Mouse (Mus musculus) activated CD4-positive, CD25-positive, alpha-beta regulatory T cell, adult 9 weeks (primary cell): ENCODE results near the gene Rffl. TPM values are rescaled to one million over a fixed set of nuclear protein-coding genes. Genes with fewer than 3 reads are reported as not detected.

ENCODE experiments used
- polyA plus RNA-seq: library from polyadenylated mRNA; unstranded; fragments of 100-300 nt; shearing (Covaris generic); gene quantifications from one replicate; pipeline ENCODE4 v1.2.1, GENCODE M21; 2017

Rffl gene
- 13.2 TPM for polyA plus RNA-seq

DNA sequence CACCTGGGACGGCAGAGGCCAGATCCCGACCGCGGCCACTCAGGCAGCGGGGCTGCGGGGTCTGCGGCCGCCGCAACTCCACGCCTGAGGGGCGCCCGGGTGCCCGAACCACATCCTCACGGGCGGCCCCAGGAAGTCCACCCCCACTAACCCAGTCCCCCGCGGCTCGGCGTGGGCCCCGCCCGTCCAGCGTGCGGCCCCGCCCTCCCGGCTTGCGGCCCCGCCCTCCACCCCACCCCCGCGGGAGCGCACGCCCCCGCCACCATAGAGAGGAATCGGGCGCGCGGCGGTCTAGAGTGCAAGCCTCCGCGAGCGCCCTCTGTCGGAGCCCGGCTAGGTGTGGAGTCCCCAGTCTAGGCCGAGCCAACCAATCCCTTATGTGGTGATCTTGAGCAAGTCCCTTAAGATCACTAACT, at the start of gene Rffl:
Gene Rffl (minus strand): TSS at position 180 of the 416 bp plus-strand sequence.

DNA sequence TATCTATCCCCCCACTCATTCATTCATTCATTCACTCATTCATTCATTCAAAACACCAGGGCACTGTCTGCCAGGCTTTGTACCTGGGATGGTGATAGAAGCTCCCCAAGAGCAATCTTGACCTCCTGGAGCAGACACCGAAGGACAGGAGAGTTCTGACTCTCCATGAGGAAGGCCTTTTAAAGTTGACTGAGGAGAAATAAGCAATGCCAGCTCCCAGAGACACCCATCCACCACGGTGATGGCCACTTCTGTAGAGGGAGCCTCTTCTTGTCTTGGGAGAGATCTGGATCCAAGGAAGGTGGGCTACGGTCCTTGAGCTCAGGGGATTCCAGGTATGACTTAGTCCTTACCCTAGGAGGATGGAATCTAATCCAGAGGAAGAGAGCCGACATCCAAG, 39.2 kb upstream of the Rffl start, which contains the start of gene Unc45b:
Gene Unc45b (plus strand): TSS at position 301 of the 400 bp plus-strand sequence.

DNA sequence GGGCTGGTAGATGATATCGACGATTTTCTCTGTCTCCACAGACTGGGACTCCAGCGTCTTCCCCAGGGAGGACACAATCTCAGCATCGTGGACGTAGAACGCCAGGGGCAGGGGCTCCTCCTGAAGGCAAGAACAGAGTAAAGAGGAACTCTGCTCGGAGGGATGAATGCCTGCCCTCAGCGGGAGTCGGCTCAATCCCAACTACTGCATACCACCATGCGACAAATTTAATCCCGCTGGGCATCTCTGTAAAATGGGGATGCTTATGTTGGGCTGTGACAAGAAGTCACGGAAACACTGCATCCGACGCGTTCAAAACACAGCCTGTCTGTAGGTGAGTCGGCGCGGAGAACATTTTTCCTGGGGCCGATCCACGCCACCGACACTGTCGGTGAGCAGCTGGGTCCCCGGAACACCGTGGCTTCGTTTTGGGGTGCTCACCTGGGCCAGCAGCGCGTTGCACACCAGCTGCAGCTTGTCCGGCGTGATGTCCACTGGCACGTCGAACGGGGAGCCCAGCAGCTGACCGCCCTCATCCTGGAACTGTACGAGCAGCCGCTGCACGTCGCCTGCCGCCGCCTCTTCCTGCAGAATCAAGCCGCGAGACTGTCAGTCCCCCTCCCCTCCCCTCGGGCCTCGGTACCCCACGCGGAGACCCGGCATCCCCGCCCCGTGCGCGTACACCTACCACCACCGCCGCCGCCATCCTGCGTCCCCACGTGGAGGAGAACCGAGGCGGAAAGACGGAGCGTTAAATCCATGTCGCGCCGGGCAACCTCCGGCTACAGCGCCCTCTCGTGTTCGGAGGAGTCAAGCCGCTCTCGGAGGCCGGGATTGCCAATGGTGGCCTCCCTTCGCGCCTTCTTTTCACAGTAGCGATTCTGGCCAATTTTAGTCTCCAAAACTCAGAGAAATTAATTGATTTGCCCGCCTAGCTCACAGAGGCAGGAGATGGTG, 36.9 kb upstream of the Rffl start, which contains the start of gene Nle1:
Gene Nle1 (minus strand): TSS at position 761 of the 957 bp plus-strand sequence.

DNA sequence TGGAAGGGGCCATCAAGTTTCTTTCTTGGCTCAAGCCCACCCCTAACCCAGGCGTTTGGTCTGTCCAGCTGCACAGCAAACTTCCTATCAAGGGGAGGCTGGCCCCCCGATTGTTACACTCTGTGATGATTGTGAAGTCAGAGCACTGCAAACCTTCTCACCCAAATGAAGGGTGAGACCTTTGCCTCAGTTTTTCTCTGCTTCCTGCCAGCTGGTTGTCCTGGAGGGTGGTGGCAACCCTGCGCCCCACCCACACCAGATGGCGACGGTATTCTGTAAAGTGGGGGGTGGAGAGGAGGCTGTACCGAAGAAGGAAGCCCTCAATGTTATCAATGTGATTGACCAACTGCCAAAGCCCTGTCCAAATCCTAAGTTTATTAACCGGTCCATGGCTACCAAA, 20.9 kb upstream of the Rffl start, which contains the start of gene Fndc8:
Gene Fndc8 (plus strand): TSS at position 189 of the 400 bp plus-strand sequence.

DNA sequence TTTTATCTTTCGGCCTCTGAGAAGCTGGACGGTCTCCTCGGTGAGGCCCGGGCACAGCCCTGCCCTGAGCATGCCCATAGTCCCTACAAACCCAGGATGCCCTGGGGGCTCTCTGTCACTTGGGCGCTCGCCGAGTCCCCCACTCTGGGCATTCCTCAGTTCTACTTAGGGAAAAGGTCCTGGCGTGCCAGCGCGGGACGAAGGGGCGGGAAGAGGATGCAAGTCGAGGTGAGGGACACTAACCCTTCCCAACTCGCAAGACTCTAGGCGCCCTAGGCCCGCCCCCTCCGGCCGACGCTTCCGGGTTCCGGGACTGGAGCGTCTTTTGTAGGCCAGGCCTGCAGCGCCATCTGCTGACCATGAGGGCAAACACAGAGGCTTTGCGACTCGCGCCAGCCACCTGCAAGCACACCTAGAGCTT, 19.3 kb upstream of the Rffl start, which contains the start of gene Rad51d:
Gene Rad51d (minus strand): TSS at position 273 of the 421 bp plus-strand sequence.

DNA sequence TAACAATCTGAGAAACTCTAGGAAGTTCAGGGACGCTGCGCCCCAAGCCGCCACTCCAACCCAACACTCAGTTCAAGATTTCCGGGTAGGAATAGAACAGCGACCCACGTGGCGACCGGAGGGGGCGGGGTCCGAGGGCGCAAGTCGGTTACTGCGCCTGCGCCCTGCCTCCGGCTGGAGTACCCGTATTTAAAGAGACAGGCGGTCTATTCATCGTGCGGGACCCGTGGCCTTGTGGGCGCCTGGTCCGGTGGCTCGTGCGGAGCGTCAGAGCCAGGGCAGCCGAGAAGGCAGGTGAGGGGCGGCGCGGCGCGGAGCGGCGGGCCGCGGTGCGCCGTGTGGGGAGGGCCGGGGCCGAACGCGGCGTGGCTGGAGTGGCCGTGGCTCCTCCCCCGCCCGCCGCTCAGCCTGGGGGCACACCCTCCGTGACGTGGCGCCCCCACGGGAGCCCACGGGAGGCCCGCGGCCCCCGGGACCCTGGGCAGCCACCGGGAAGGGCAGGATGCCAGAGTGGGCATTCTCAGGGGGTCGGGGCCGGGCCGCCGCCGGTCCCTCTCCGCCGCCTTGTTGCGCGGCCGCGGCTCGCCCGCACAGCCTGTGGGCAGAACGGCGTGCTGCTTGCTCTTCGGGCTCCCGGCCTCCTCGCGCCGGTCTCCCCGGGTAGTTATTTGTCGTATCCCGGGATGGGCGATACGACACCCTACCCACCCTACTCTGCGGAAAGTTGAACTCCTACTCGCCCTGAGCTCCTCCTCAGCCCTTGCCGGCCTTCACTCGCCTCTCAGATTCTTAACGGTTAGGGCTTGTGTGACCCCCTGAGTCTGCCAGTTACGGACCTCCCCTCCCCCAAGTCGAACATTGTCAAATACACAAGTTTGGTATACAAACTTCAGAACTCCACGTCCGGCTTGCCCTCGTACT, 89.8 kb downstream of the Rffl start, which contains the start of gene Lig3:
Gene Lig3 (plus strand): TSS at position 126 of the 921 bp plus-strand sequence.

DNA sequence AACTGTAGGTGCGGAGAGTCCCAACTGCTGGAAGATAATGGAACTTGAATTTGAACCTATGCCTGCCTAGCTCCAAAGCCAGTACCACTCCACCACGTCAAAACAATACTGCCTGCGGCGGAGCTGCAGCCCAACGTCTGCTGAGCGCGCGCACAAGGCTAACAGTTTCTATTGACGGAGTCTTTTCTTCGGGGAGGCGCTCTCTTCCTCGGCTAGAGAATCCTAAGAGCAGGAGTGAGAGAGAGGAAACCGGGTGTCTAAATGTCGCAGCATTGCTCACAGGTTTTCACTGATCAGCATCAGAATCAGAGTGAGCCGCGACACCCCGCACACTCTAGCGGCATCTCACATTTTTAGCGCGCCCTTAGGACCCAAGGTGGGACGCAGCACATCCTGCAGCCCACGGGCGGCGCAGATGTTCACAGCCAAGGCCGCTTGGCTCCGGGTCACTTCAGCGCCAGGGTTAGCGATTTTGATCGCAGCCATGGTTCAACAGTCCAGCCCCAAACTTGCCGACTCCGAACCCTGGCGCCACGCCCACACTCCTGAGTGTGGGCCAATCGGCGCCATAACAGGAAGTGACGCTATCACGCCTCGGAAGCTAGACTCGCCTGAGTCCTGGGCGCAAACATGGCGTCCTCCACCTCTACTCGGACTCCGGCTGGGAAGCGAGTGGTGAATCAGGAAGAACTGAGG, 107.1 kb downstream of the Rffl start, which contains the start of the genes Cct6b and Zfp830:
Gene Cct6b (minus strand): TSS at position 580 of the 696 bp plus-strand sequence.
Gene Zfp830 (plus strand): TSS at position 604 of the 696 bp plus-strand sequence.

Other genes starting within 250 kb of the Rffl start
- gene Cct6b, start 106.9 kb downstream of the Rffl start, polyA plus RNA-seq = 0.15 TPM
- 37.4 TPM for gene Zfp830, start 106.9 kb downstream of the Rffl start, polyA plus RNA-seq
- 40.9 TPM for gene Lig3, start 90.1 kb downstream of the Rffl start, polyA plus RNA-seq
- 35.0 TPM for gene Rad51d, start 19.4 kb upstream of the Rffl start, polyA plus RNA-seq
- 0.24 TPM for gene Fndc8, start 20.9 kb upstream of the Rffl start, polyA plus RNA-seq
- 36.6 TPM for gene Nle1, start 37.2 kb upstream of the Rffl start, polyA plus RNA-seq
- gene Unc45b, start 39.3 kb upstream of the Rffl start, polyA plus RNA-seq = not detected
- 53.0 TPM for gene Slfn5, start 80.1 kb upstream of the Rffl start, polyA plus RNA-seq
- 23.4 TPM for gene Slfn9, start 120.6 kb upstream of the Rffl start, polyA plus RNA-seq
- 148 TPM for gene Slfn8, start 149.6 kb upstream of the Rffl start, polyA plus RNA-seq
- gene Slfn2, start 193.9 kb upstream of the Rffl start, polyA plus RNA-seq = 617 TPM
- 239 TPM for gene Slfn1, start 245.6 kb upstream of the Rffl start, polyA plus RNA-seq